Mouse (Mus musculus) thymus, postnatal 25 days (tissue): ENCODE data around the gene Szt2.

Source experiments
- DNase-seq: peaks from one replicate; pipeline ENCODE4 v3.0.0; 2022

Szt2 gene

DNA sequence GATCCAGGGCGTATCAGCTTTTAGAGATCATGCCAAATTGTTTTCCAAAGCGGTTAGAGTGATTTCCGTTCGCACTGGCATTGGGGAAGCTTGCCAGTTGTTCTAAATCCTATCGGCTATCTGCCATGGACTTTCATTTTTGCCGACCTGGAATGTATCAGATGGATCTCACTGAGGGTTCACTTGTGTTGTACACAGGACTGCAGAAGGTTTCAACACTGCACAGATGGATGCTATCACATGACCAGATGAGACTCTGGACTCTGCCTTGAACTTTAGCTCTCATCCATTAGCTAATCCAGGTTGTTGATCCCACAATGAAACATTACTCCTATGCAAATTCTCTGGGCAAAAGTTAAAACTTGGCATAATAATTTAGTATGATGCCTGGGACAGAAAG lies 52.3 kb downstream of the Szt2 start:
- DNase-seq = no peak

DNA sequence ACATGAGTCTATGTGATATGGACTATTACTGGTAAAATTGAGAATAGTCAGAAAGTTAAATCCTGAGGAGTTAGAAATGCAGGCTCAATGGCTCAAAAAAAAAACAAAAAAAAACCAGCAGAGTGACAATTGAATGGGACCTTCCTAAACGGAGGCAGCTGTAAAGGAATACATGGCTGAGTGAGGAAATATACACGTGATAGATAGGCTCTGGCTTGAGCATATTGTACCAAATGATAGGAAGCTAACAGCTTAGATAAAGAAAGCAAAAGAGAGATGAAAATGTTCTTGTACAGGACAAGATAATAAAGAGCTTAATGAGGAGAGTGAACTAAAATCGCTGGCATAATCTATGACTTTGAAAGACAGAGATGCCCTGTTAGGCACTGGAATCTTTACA lies 54.8 kb downstream of the Szt2 start:
- no peak for DNase-seq

DNA sequence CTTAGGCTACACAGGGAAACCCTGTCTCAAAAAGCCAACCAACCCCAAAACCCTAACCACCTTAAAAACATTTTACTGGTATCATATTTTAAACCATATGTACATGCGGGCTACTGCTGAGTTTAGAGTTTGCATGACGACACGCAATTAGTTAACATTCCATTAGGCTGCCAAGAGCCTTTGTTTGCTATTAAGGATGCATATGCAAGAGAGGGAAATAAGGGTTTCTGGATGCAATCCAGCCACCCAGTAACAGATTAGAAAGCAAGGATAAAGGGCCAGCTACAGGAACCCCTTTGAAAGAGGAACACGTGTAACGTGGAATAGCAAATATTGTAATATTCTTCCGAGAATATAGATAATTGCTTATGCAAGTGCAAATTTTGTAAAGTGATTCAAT lies 55.4 kb downstream of the Szt2 start:
- DNase-seq = no peak

DNA sequence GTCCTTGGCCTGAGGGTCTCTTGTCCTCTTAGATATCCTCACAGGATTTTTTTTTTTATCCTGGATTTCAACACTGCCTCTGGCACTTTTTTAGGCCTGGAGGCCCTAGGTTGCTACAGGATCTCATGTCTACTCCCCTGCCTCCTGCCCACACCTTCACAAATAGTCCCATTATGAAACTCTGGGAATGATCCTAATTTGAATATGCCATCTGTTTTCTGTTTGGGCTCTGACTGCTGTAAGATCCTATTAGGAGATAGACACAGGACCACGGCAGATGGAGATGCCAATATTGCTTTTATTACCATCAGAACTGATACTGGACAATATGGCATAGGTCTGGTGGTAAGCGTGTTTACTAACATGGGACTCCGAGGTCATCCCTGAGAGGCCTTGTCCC lies 57.2 kb downstream of the Szt2 start:
- DNase-seq = no peak

DNA sequence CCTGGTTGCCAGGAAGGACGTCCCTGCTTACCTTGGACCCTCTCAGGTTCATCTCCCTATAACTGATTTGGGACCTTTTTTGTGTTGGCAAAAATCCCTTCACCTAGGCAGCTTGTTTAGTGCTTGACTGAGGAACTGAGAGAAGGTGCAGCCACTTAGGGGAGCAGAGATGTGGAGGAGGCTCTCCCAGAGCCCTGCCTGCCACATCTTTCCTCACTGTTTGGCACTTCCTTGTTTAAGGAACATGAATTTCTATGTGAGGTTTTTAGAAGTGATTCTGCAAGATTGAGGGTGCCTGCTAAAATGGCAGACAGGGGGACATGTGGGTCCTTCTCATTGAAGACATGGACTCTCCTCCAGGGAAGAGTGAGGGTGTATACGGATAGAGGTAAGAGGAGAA lies 58.2 kb downstream of the Szt2 start:
- no peak for DNase-seq

DNA sequence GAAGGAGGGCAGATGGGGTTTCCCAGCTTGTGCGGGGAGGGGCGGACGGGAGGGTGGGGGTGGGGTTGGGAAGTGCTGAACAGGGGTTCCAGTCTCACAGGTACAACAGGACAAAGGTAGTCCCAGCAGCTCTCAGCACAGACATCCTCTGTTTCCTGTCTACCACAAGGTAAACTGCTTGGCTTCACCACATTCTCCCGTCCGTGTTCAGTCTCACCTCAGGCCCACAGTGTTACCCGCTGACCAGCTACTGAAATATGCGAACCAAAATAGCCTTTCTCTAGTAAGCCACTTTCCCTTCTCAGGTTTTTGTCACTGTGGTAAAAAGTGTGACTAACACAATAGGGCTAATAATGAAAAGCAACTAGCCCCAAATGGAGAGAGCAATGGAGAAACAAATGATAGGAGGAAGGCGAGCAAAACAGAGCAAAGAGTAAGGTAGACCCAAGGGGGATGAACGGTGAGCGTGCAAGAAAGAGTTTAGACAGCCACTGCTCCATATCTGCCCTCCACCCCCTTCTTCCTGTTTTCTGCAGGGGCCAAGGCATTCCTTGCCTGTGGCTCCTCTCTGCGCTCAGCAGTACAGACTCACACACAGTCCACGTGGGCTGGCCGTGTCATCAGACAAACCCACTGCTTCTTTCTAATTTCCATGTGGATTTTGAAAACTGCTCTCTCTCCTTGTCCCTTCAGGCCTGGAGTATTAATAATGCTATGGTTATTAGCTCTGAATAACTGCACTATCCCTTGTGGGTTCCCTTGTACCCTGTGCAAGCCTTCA lies 61.4 kb downstream of the Szt2 start:
- DNase-seq = no peak

DNA sequence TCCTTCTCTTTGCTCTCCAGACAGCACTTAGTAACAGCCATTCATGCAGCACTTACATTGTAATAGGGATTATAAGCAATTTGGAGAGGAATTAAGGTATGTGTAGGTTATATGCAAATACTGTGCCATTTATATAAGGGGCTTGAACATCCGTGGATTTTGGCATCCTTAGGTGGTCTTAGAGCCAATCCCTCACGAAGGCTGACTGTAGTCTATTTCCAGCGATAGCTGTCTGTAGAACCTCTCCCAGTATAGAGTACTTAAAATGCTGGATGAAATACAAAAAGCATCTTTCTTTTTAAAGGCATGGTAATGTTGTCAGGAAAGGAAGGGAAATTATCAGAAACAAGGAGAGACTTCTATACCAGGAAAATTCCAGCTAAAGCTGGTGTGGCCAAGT lies 67.6 kb downstream of the Szt2 start:
- DNase-seq = no peak

DNA sequence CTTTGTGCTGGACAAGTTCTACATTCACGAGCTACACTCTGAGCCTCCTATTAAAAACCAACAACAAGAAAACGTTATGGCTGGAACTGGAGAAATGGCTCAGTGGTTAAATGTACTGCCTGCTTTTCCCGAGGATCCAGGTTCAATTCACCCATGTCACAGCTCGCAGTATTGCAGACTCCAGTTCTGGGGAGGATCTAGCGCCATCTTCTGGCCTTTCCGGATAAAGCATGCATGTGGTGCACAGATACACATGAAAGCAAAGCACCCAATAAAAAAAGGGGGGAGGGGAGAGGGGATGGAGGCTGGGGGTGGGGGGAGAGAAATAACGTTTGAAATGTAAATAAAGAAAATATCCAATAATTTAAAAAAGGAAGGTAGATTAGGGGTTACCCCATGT lies 72.4 kb downstream of the Szt2 start:
- DNase-seq = peak; percentile 76

DNA sequence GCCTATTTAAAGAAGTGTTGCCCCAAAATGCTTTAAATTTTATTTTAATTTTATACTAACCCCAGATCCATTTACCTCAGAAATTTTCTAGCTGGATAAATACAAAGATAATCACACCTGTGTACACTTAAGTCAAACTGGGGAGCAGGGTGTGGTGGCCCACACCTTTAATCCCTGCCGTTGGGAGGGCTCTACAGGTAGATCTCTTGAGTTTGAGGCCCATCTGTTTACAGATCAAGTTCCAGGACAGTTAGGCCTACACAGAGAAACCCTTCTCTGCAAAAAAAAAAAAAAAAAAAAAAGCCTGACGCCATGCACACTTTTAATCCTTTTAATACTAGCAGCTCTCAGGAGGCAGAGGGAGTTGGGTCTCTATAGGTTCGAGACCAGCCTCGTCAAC lies 73.1 kb downstream of the Szt2 start:
- no peak for DNase-seq

DNA sequence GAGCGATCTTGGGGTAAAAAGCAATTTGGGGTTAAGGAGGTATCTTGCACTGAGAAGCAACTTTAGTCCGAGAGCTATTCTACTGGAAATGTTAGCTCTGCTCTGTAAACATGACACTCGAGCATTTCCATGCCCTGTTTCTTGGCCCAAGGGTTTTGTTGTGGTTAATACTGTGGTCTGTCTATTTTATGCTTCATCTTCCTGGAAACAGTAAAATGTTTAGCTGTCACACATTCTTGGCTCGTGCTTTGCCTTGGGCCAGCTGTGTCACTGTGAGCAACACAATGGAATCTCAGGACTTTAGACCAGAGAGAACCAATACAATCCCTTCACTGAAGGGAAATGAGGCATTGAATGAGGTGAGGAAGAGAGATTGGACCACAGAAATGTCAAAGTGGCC lies 77.3 kb downstream of the Szt2 start:
- no peak for DNase-seq

DNA sequence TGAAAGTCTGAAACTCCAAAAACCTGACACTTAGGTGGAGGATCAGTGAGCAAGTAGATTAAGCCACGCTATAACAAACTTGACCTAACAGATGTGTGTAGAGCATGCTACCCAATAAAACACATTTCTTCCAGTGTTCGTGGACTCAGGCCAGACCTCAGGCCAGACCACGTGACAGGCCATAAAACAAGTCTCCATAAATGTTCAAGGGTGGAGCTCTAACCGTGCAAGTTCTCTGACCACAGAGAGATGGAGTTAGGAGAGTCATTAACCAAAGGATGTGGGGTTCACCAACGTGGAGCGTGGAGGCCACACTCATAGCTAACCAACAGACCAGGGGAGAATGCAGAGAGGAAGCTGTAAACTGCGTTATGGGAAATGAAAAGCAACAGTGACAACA lies 82.6 kb downstream of the Szt2 start:
- DNase-seq = no peak

DNA sequence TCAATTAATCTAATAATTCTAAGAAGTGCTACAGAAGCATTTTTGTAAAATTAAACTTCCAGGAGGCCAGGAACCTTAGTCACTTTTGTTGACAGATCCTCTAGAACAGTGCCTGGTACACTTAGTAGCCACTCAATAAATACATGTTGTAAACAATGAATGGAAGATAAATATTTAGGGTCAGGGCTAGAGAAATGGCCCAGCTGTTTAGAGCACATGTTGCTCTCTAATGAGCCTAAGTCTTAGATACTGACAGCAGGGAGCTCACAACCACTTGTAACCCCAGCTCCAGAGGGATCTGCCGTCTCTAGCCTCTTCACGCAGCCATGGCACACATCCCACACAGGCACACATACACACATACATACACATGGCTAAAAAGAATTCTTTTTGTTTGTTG lies 88.4 kb downstream of the Szt2 start:
- DNase-seq = no peak

DNA sequence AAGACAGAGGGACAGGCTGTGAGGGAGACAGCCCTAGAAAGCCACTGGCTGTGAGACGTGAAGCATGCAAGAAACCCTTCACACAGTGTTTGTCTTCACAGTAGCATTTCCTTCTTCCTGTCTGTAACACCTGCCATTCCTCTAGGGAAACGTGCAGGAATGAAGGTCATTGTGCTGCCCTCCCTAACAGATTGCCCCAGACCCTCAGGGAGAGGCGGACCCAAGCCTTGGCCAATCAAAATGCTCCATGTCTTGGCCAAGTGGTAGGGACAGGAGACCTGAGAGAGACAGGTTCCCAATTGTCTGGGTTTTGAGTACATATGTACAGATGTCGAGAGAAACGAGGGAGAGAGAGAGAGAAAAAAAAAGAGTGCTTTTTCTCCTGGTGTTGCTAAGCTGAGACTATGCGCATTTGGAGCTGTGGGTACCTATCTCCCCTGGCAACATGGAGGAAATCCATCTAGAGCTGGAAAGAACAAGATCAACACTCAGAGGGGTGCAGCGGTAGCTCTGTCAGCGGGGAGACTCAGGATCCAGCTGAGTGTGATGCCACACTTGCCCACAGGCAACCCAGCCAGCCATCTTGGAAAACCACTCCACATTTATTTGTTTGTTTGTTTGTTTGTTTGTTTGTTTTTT lies 89.2 kb downstream of the Szt2 start:
- DNase-seq = no peak

DNA sequence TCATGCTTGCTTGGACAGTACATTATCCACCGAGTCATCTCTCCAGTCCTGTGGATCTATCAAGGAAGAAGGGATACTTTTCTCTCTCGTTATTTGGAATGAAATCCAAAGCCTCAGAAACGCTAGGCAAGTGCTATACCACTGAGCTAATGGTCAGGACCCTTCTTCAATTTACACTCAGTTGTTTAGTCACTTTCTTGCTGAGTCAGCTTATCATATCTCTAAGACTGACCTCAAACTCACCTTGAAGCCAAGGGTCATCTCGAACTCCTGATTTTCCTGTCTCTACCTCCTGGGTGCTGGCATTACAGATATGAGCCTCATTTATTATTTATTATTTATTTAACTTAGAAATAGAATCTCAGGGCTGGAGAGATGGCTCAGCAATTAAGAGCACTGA lies 92.4 kb downstream of the Szt2 start:
- DNase-seq = no peak

DNA sequence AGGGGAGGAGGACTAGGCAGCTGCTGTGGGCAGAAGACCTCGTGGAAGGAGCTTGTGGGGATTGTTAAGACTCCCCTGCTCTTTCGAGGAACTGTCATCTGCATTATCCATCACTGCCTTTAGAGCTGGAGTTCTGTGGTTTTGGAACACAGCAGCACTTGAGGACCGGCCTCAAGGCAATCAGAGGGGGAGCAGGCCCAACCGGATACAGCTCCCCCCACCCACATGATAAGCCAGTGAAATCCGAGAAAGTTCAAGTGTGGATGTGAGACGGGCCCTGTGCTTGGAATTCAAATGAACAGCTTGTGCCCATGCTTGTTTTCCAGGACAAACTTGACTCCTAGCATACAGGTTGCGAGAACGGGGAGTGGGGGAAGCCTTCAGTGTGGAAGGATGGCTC lies 93.8 kb downstream of the Szt2 start:
- no peak for DNase-seq
